Mouse (Mus musculus) myocyte (in vitro differentiated cells): Measurements from ENCODE around the gene Prr27.

Experiments used
- CEBPB ChIP-seq: IDR thresholded peaks from 2 replicates; pipeline ENCODE4 v1.6.1; 2011; ENCODE audit warnings: mild to moderate bottlenecking, moderate library complexity; ENCODE audit not compliant: poor library complexity, insufficient read depth, severe bottlenecking
- MAX ChIP-seq: IDR thresholded peaks from one replicate; pipeline ENCODE4 v1.6.1; 2011; ENCODE audit warnings: low read depth, mild to moderate bottlenecking, control low read depth
- MYOD1 ChIP-seq, 3 experiments: IDR thresholded peaks; one replicate each; pipeline ENCODE4 v1.6.1; 2011; ENCODE audit warnings: control low read depth in 2 of 3, low read depth in 2 of 3, mild to moderate bottlenecking in 2 of 3, moderate library complexity in 1 of 3; ENCODE audit not compliant: insufficient read length in 2 of 3, control insufficient read depth in 1 of 3
- MYOG ChIP-seq, 3 experiments: IDR thresholded peaks; one replicate each; pipeline ENCODE4 v1.6.1; 2011; ENCODE audit warnings: control low read depth in 2 of 3, low read depth in 2 of 3, mild to moderate bottlenecking in 2 of 3; ENCODE audit not compliant: insufficient read length in 2 of 3, control insufficient read depth in 1 of 3, insufficient read depth in 1 of 3
- POLR2A ChIP-seq: IDR thresholded peaks from one replicate; pipeline ENCODE4 v1.6.1; 2011; ENCODE audit warnings: low read depth, mild to moderate bottlenecking, control low read depth, moderate library complexity; ENCODE audit not compliant: insufficient read length
- POLR2AphosphoS2 ChIP-seq: IDR thresholded peaks from one replicate; pipeline ENCODE4 v1.6.1; 2011; ENCODE audit warnings: low read depth, control low read depth; ENCODE audit not compliant: insufficient read length
- SRF ChIP-seq: IDR thresholded peaks from one replicate; pipeline ENCODE4 v1.6.1; 2011; ENCODE audit warnings: low read depth; ENCODE audit not compliant: control insufficient read depth, insufficient read length
- USF1 ChIP-seq: IDR thresholded peaks from one replicate; pipeline ENCODE4 v1.6.1; 2011; ENCODE audit warnings: low read depth, mild to moderate bottlenecking, control low read depth, moderate library complexity

GRCm38 (mm10) chr5:87870084-87870483, 44.6 kb downstream of the Prr27 start:
- TF ChIP-seq POLR2A = no peak
- no peak for TF ChIP-seq SRF
- no peak for TF ChIP-seq MAX
- no peak for TF ChIP-seq POLR2AphosphoS2
- TF ChIP-seq MYOG (IDR thresholded peaks at IDR 0.05; ENCODE audit: control insufficient read depth in 1 of 3, insufficient read depth in 1 of 3, insufficient read length in 2 of 3, low read depth in 2 of 3) = no peak
- TF ChIP-seq USF1 = no peak
- no peak for TF ChIP-seq MYOD1 (IDR thresholded peaks at IDR 0.05; ENCODE audit: control insufficient read depth in 1 of 3, insufficient read length in 2 of 3, low read depth in 2 of 3)
- no peak for TF ChIP-seq CEBPB
